Mouse (Mus musculus) myocyte (in vitro differentiated cells): ENCODE data around the gene Kalrn.

Source experiments
- E2F4 ChIP-seq: IDR thresholded peaks from one replicate; pipeline ENCODE4 v1.6.1; 2011; ENCODE audit warnings: mild to moderate bottlenecking, control low read depth, moderate library complexity; ENCODE audit not compliant: insufficient read depth
- MYOD1 ChIP-seq, 3 experiments: IDR thresholded peaks; one replicate each; pipeline ENCODE4 v1.6.1; 2011; ENCODE audit warnings: control low read depth in 2 of 3, low read depth in 2 of 3, mild to moderate bottlenecking in 2 of 3, moderate library complexity in 1 of 3; ENCODE audit not compliant: insufficient read length in 2 of 3, control insufficient read depth in 1 of 3
- POLR2A ChIP-seq: IDR thresholded peaks from one replicate; pipeline ENCODE4 v1.6.1; 2011; ENCODE audit warnings: low read depth, mild to moderate bottlenecking, control low read depth, moderate library complexity; ENCODE audit not compliant: insufficient read length

GRCm38 (mm10) chr16:34000715-34001114 lies 572.6 kb downstream of the Kalrn start:
- TF ChIP-seq POLR2A: no peak
- no peak for TF ChIP-seq E2F4
- TF ChIP-seq MYOD1 (IDR thresholded peaks at IDR 0.05; ENCODE audit: control insufficient read depth in 1 of 3, insufficient read length in 2 of 3, low read depth in 2 of 3): no peak
